Mouse (Mus musculus) lung, postnatal 0 days (tissue): Measurements from ENCODE around the gene B130006D01Rik. TPM values are rescaled to one million over a fixed set of nuclear protein-coding genes. Genes with fewer than 3 reads are reported as not detected.
A peak's percentile ranks its signal among the peaks of the same experiment; 100 is the strongest.

ENCODE experiments used
- ATAC-seq: fragments of 200-750 bp; cut with Nextera tagmentation; 2 replicates; pipeline ENCODE4 v1.8.0; 2017; ENCODE audit warnings: moderate library complexity
- DNase-seq: peaks from one replicate; pipeline ENCODE4 v3.0.0-alpha.2; 2016; ENCODE audit warnings: low spot score
- H3K27ac ChIP-seq: fragments of 300-500 bp; sonication (generic); 2 replicates; pipeline ENCODE4 v1.5.1; 2014; ENCODE audit warnings: antibody characterized with exemption, mild to moderate bottlenecking, low read length, mixed read lengths
- H3K27me3 ChIP-seq: fragments of 300-500 bp; sonication (generic); replicated peaks from 2 replicates; pipeline ENCODE4 v1.6.1; 2014; ENCODE audit warnings: low read length, mixed read lengths; ENCODE audit not compliant: insufficient read depth
- H3K36me3 ChIP-seq: fragments of 300-500 bp; sonication (generic); 2 replicates; pipeline ENCODE4 v1.6.1; 2014; ENCODE audit warnings: low read length, mixed read lengths; ENCODE audit not compliant: insufficient read depth
- H3K4me1 ChIP-seq: fragments of 300-500 bp; sonication (generic); 2 replicates; pipeline ENCODE4 v1.6.1; 2014; ENCODE audit warnings: antibody characterized with exemption, low read depth, low read length, mixed read lengths; ENCODE audit not compliant: insufficient read depth
- H3K4me2 ChIP-seq: fragments of 300-500 bp; sonication (generic); replicated peaks from 2 replicates; pipeline ENCODE4 v1.6.1; 2014; ENCODE audit warnings: low read depth, mild to moderate bottlenecking, low read length, moderate library complexity, mixed read lengths
- H3K4me3 ChIP-seq: fragments of 300-500 bp; sonication (generic); 2 replicates; pipeline ENCODE4 v1.5.1; 2014; ENCODE audit warnings: low read depth, low read length
- H3K9ac ChIP-seq: fragments of 300-500 bp; sonication (generic); replicated peaks from 2 replicates; pipeline ENCODE4 v1.6.1; 2014; ENCODE audit warnings: low read depth, mild to moderate bottlenecking
- H3K9me3 ChIP-seq: fragments of 300-500 bp; sonication (generic); 2 replicates; pipeline ENCODE4 v1.6.1; 2016; ENCODE audit warnings: low read length, mixed read lengths
- CTCF ChIP-seq: IDR thresholded peaks from 2 replicates; pipeline ENCODE4 v1.5.1; 2016; ENCODE audit warnings: antibody characterized with exemption, mild to moderate bottlenecking
- EP300 ChIP-seq: IDR thresholded peaks from 2 replicates; pipeline ENCODE4 v1.6.1; 2016; ENCODE audit warnings: antibody characterized with exemption, mild to moderate bottlenecking, control low read depth
- WGBS: fragments of 180-500 bp; shearing (Covaris S2); extraction: QIAGEN DNeasy Blood & Tissue Kit; methylation state at CpG from one replicate; pipeline ENCODE4 v1.1.7; 2014; 5-methylcytosine and 5-hydroxymethylcytosine counted together
- polyA plus RNA-seq: library from polyadenylated mRNA; unstranded; fragments of >200 nt; fragmentation: Nextera tagmentation; extraction: Ambion mirVana; gene quantifications from 2 replicates; pipeline ENCODE4 v1.2.1, GENCODE M21; 2015

Gene B130006D01Rik
- polyA plus RNA-seq, 1 experiment from 2014 or later, result 0.42 TPM

- 60% methylated on average over 3 of the region's 3 CpGs for WGBS
Observed at GRCm38 (mm10) chr11:95719356-95719755, 4.0 kb upstream of the B130006D01Rik start.

GRCm38 (mm10) chr11:95724466-95724865 lies 1.1 kb downstream of the B130006D01Rik start:
- no peaks in the 10 kb centered on the region for H3K9me3 ChIP-seq
- H3K9ac ChIP-seq, result no peak overlapping the region
- no peak for TF ChIP-seq CTCF
- TF ChIP-seq EP300, result no peak
- H3K27ac ChIP-seq, result no peak overlapping the region
- ATAC-seq (no peak), DNase-seq (no peak)
- H3K36me3 ChIP-seq, result no peaks in the 10 kb centered on the region
- no peak overlapping the region for H3K4me3 ChIP-seq
- no peak overlapping the region for H3K4me2 ChIP-seq
- no peaks in the 10 kb centered on the region for H3K27me3 ChIP-seq
- no peaks in the 10 kb centered on the region for H3K4me1 ChIP-seq
- WGBS, result 88% methylated on average over 4 of the region's 4 CpGs

More at GRCm38 (mm10) chr11:95719356-95719755, 4.0 kb upstream of the B130006D01Rik start:
- H3K27me3 ChIP-seq, result no peaks in the 10 kb centered on the region
- H3K4me1 ChIP-seq, result peaks cover 4% of the 10 kb centered on the region; the same call in 1 of the 2 replicates
- H3K4me2 ChIP-seq, result no peak overlapping the region
- H3K9ac ChIP-seq, result no peak overlapping the region
- peak; percentile 73 for ATAC-seq
- H3K27ac ChIP-seq, result no peak overlapping the region
- TF ChIP-seq EP300, result no peak
- no peak for TF ChIP-seq CTCF
- no peaks in the 10 kb centered on the region for H3K36me3 ChIP-seq
- peak; percentile 74 for DNase-seq
- no peak overlapping the region for H3K4me3 ChIP-seq
- H3K9me3 ChIP-seq, result no peaks in the 10 kb centered on the region

GRCm38 (mm10) chr11:95726156-95726555 lies 2.8 kb downstream of the B130006D01Rik start:
- no peak overlapping the region for H3K4me3 ChIP-seq
- no peak for DNase-seq
- WGBS, result 77% methylated on average over 4 of the region's 4 CpGs
- no peaks in the 10 kb centered on the region for H3K36me3 ChIP-seq
- no peaks in the 10 kb centered on the region for H3K9me3 ChIP-seq
- ATAC-seq, result no peak
- H3K4me1 ChIP-seq, result no peaks in the 10 kb centered on the region
- no peaks in the 10 kb centered on the region for H3K27me3 ChIP-seq
- TF ChIP-seq CTCF, result no peak
- TF ChIP-seq EP300, result no peak
- no peak overlapping the region for H3K4me2 ChIP-seq
- H3K27ac ChIP-seq, result no peak overlapping the region
- H3K9ac ChIP-seq, result no peak overlapping the region

- TF ChIP-seq CTCF (no peak), EP300 (no peak)
- Histone ChIP-seq H3K36me3 (no peaks in the 10 kb centered on the region), H3K9ac (no peak overlapping the region)
Observed at GRCm38 (mm10) chr11:95727947-95728346, 4.6 kb downstream of the B130006D01Rik start.

GRCm38 (mm10) chr11:95728916-95729907 lies 5.8 kb downstream of the B130006D01Rik start:
- no peak for ATAC-seq
- H3K4me3 ChIP-seq, result no peak overlapping the region
- H3K4me2 ChIP-seq, result 0 out of 2 replicates have a peak overlapping the region, but pooled peaks have one; percentile 17
- 78% methylated on average over 12 of the region's 12 CpGs for WGBS
- no peak overlapping the region for H3K27ac ChIP-seq
- TF ChIP-seq CTCF (no peak), EP300 (no peak)
- H3K4me1 ChIP-seq, result no peaks in the 10 kb centered on the region
- H3K9me3 ChIP-seq, result no peaks in the 10 kb centered on the region
- no peaks in the 10 kb centered on the region for H3K27me3 ChIP-seq
- peak; percentile 48 for DNase-seq
- H3K36me3 ChIP-seq, result no peaks in the 10 kb centered on the region
- H3K9ac ChIP-seq, result no peak overlapping the region

More at GRCm38 (mm10) chr11:95727947-95728346, 4.6 kb downstream of the B130006D01Rik start:
- Histone ChIP-seq H3K27me3 (no peaks in the 10 kb centered on the region), H3K4me2 (no peak overlapping the region), H3K4me1 (no peaks in the 10 kb centered on the region), H3K4me3 (no peak overlapping the region), H3K27ac (no peak overlapping the region), H3K9me3 (no peaks in the 10 kb centered on the region)
- ATAC-seq, result no peak
- 79% methylated on average over 5 of the region's 5 CpGs for WGBS
- no peak for DNase-seq

GRCm38 (mm10) chr11:95734485-95734884 lies 11.1 kb downstream of the B130006D01Rik start:
- no peak overlapping the region for H3K4me3 ChIP-seq
- no peak for ATAC-seq
- no peaks in the 10 kb centered on the region for H3K27me3 ChIP-seq
- no peak overlapping the region for H3K9ac ChIP-seq
- no peak overlapping the region for H3K4me2 ChIP-seq
- H3K27ac ChIP-seq, result no peak overlapping the region
- no peak for DNase-seq
- TF ChIP-seq CTCF (no peak), EP300 (no peak)
- H3K36me3 ChIP-seq, result no peaks in the 10 kb centered on the region
- H3K9me3 ChIP-seq, result no peaks in the 10 kb centered on the region
- 99% methylated on average over 2 of the region's 2 CpGs for WGBS
- peaks cover 10% of the 10 kb centered on the region; the same call in 1 of the 2 replicates for H3K4me1 ChIP-seq
